Mouse (Mus musculus): ENCODE measurements around the gene C1qtnf1.
"Not testable (repeated sequence)": the region's sequence is repeated elsewhere in the genome, so short reads cannot be mapped to it uniquely, and the experiment has no call there.

C1qtnf1 gene

GRCm38 (mm10) chr11:118427986-118428385 is at the start of gene C1qtnf1:
Gene C1qtnf1, plus strand, starts transcription at chr11:118428203.
- DNase-seq (ENCODE audit: low spot score in 2 of 2), result peak; percentile 41 to 43

- DNase-seq (ENCODE audit: low spot score in 2 of 2), result no peak
Observed at GRCm38 (mm10) chr11:118378656-118379055, 49.3 kb upstream of the C1qtnf1 start.

GRCm38 (mm10) chr11:118379251-118380009 is 48.6 kb upstream of the C1qtnf1 start:
- DNase-seq (ENCODE audit: low spot score in 2 of 2), result peak; percentile 56 to 84

- not testable (repeated sequence) for DNase-seq (ENCODE audit: low spot score in 2 of 2)
Observed at GRCm38 (mm10) chr11:118387816-118388215, 40.2 kb upstream of the C1qtnf1 start.

GRCm38 (mm10) chr11:118393991-118394390 is 34.0 kb upstream of the C1qtnf1 start:
- DNase-seq (ENCODE audit: low spot score in 2 of 2), result no peak

- DNase-seq (ENCODE audit: low spot score in 2 of 2), result no peak
Observed at GRCm38 (mm10) chr11:118394538-118394937, 33.5 kb upstream of the C1qtnf1 start.

- no peak for DNase-seq (ENCODE audit: low spot score in 2 of 2)
Observed at GRCm38 (mm10) chr11:118397806-118398530, 30.0 kb upstream of the C1qtnf1 start.

GRCm38 (mm10) chr11:118399891-118400565 is 28.0 kb upstream of the C1qtnf1 start:
- no peak for DNase-seq (ENCODE audit: low spot score in 2 of 2)

GRCm38 (mm10) chr11:118400566-118400936 is 27.5 kb upstream of the C1qtnf1 start:
- DNase-seq (ENCODE audit: low spot score in 2 of 2), result no peak

GRCm38 (mm10) chr11:118401195-118401594 is 26.8 kb upstream of the C1qtnf1 start:
- DNase-seq (ENCODE audit: low spot score in 2 of 2), result no peak

GRCm38 (mm10) chr11:118401760-118402280 is 26.2 kb upstream of the C1qtnf1 start, which contains the start of gene Lgals3bp:
Gene Lgals3bp, minus strand, starts transcription at chr11:118402092.
- DNase-seq (ENCODE audit: low spot score in 2 of 2), result peak; percentile 62 to 70

- no peak for DNase-seq (ENCODE audit: low spot score in 2 of 2)
Observed at GRCm38 (mm10) chr11:118403183-118403582, 24.8 kb upstream of the C1qtnf1 start.

- DNase-seq (ENCODE audit: low spot score in 2 of 2), result no peak
Observed at GRCm38 (mm10) chr11:118403951-118404899, 23.8 kb upstream of the C1qtnf1 start.

- DNase-seq (ENCODE audit: low spot score in 2 of 2), result no peak
Observed at GRCm38 (mm10) chr11:118405311-118405710, 22.7 kb upstream of the C1qtnf1 start.

- no peak for DNase-seq (ENCODE audit: low spot score in 2 of 2)
Observed at GRCm38 (mm10) chr11:118406521-118406920, 21.5 kb upstream of the C1qtnf1 start.

- peak in 1 of 2 experiments; percentile 69 for DNase-seq (ENCODE audit: low spot score in 2 of 2)
Observed at GRCm38 (mm10) chr11:118407318-118407910, 20.6 kb upstream of the C1qtnf1 start.

GRCm38 (mm10) chr11:118408051-118408740 is 19.8 kb upstream of the C1qtnf1 start:
- DNase-seq (ENCODE audit: low spot score in 2 of 2), result no peak

- DNase-seq (ENCODE audit: low spot score in 2 of 2), result no peak
Observed at GRCm38 (mm10) chr11:118409106-118410072, 18.6 kb upstream of the C1qtnf1 start.

GRCm38 (mm10) chr11:118410073-118410444 is 17.9 kb upstream of the C1qtnf1 start:
- DNase-seq (ENCODE audit: low spot score in 2 of 2), result no peak
